Mouse (Mus musculus) liver, embryonic 12.5 days (tissue): ENCODE results near the gene G6pc2. TPM values are rescaled to one million over a fixed set of nuclear protein-coding genes. Genes with fewer than 3 reads are reported as not detected.

Source experiments
- ATAC-seq: fragments of 200-750 bp; cut with Nextera tagmentation; 2 replicates; pipeline ENCODE4 v1.8.0; 2017; ENCODE audit warnings: moderate number of reproducible peaks, mild to moderate bottlenecking, moderate library complexity
- H3K27ac ChIP-seq: fragments of 300-500 bp; sonication (generic); 2 replicates; pipeline ENCODE4 v1.5.1; 2016; ENCODE audit warnings: mild to moderate bottlenecking
- H3K27me3 ChIP-seq: fragments of 300-500 bp; sonication (generic); replicated peaks from 2 replicates; pipeline ENCODE4 v1.6.1; 2016; ENCODE audit warnings: mild to moderate bottlenecking, moderate library complexity
- H3K36me3 ChIP-seq: fragments of 300-500 bp; sonication (generic); 2 replicates; pipeline ENCODE4 v1.6.1; 2016; ENCODE audit warnings: mild to moderate bottlenecking, moderate library complexity
- H3K4me1 ChIP-seq: fragments of 300-500 bp; sonication (generic); 2 replicates; pipeline ENCODE4 v1.6.1; 2016
- H3K4me2 ChIP-seq: fragments of 300-500 bp; sonication (generic); 2 replicates; pipeline ENCODE4 v1.6.1; 2016; ENCODE audit warnings: mild to moderate bottlenecking, moderate library complexity
- H3K4me3 ChIP-seq: fragments of 300-500 bp; sonication (generic); 2 replicates; pipeline ENCODE4 v1.5.1; 2016; ENCODE audit warnings: mild to moderate bottlenecking, moderate library complexity
- H3K9ac ChIP-seq: fragments of 300-500 bp; sonication (generic); 2 replicates; pipeline ENCODE4 v1.6.1; 2016; ENCODE audit warnings: mild to moderate bottlenecking, moderate library complexity
- H3K9me3 ChIP-seq: fragments of 300-500 bp; sonication (generic); replicated peaks from 2 replicates; pipeline ENCODE4 v1.6.1; 2016; ENCODE audit warnings: mild to moderate bottlenecking, moderate library complexity
- WGBS: fragments of 180-500 bp; shearing (Covaris S2); methylation state at CpG from one replicate; pipeline ENCODE4 v1.1.7; 2016; ENCODE audit not compliant: insufficient replicate concordance; 5-methylcytosine and 5-hydroxymethylcytosine counted together
- polyA plus RNA-seq: library from polyadenylated mRNA; unstranded; fragments of >200 nt; fragmentation: Nextera tagmentation; extraction: Ambion mirVana; gene quantifications from 2 replicates; pipeline ENCODE4 v1.2.1, GENCODE M21; 2016

Gene G6pc2
- polyA plus RNA-seq = not detected in 2 replicates

DNA sequence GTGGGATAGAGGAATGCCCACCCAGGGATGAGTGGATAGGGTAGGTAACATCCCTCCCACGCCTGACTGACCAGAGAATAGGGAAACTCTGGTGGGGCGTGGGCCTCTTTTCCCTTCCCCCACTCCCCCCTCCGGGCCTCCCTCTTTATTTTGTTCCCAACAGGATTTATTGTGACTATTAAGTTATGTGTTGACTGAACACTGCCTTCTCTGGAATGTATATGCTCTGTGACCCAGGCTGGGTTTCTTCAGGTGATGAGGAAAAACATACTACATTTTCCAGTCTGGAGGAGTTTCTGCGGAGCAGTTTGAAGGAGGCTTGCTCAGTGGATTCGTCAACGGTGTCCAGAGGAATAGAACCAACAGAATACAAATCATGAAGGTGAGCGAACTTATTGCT lies at the start of gene G6pc2:
Gene G6pc2, plus strand, starts transcription at position 301 of the 400 bp plus-strand sequence.
- H3K4me3 ChIP-seq = no peak within 1 kb of the TSS
- no peaks in the 10 kb centered on the region for H3K36me3 ChIP-seq
- no peak for ATAC-seq
- no peak within 1 kb of the TSS for H3K27ac ChIP-seq
- no peaks in the 10 kb centered on the region for H3K9me3 ChIP-seq
- H3K4me2 ChIP-seq = no peak within 1 kb of the TSS
- H3K9ac ChIP-seq = no peak within 1 kb of the TSS
- peaks cover 3% of the 10 kb centered on the region; the same call in 1 of the 2 replicates for H3K4me1 ChIP-seq
- 72% methylated on average over 7 of the region's 7 CpGs for WGBS
- H3K27me3 ChIP-seq = no peaks in the 10 kb centered on the region

GRCm38 (mm10) chr2:69170395-69171077 lies 40.3 kb upstream of the G6pc2 start:
- WGBS = 67% methylated on average over 9 of the region's 9 CpGs
- no peaks in the 10 kb centered on the region; the same call in 1 of the 2 replicates for H3K36me3 ChIP-seq
- no peak overlapping the region for H3K4me2 ChIP-seq
- no peak overlapping the region for H3K4me3 ChIP-seq
- H3K27ac ChIP-seq = no peak overlapping the region
- no peaks in the 10 kb centered on the region for H3K9me3 ChIP-seq
- no peak overlapping the region for H3K9ac ChIP-seq
- H3K4me1 ChIP-seq = no peaks in the 10 kb centered on the region
- ATAC-seq = no peak
- no peaks in the 10 kb centered on the region for H3K27me3 ChIP-seq

- no peaks in the 10 kb centered on the region for H3K27me3 ChIP-seq
- H3K36me3 ChIP-seq = peaks cover 7% of the 10 kb centered on the region; the same call in 1 of the 2 replicates
- H3K4me1 ChIP-seq = no peaks in the 10 kb centered on the region
- WGBS = 81% methylated on average over 5 of the region's 5 CpGs
- H3K9ac ChIP-seq = no peak overlapping the region
- no peak overlapping the region for H3K27ac ChIP-seq
- ATAC-seq = no peak
- no peak overlapping the region for H3K4me2 ChIP-seq
- H3K4me3 ChIP-seq = no peak overlapping the region
- H3K9me3 ChIP-seq = no peaks in the 10 kb centered on the region
Observed at GRCm38 (mm10) chr2:69175296-69175695, 35.6 kb upstream of the G6pc2 start.

- WGBS = 80% methylated on average over 4 of the region's 4 CpGs
- no peaks in the 10 kb centered on the region for H3K4me1 ChIP-seq
- H3K27ac ChIP-seq = no peak overlapping the region
- H3K27me3 ChIP-seq = no peaks in the 10 kb centered on the region
- no peak overlapping the region for H3K4me2 ChIP-seq
- H3K4me3 ChIP-seq = no peak overlapping the region
- peaks cover 18% of the 10 kb centered on the region for H3K36me3 ChIP-seq
- H3K9ac ChIP-seq = no peak overlapping the region
- ATAC-seq = no peak
- no peaks in the 10 kb centered on the region for H3K9me3 ChIP-seq
Observed at GRCm38 (mm10) chr2:69179721-69180120, 31.2 kb upstream of the G6pc2 start.

DNA sequence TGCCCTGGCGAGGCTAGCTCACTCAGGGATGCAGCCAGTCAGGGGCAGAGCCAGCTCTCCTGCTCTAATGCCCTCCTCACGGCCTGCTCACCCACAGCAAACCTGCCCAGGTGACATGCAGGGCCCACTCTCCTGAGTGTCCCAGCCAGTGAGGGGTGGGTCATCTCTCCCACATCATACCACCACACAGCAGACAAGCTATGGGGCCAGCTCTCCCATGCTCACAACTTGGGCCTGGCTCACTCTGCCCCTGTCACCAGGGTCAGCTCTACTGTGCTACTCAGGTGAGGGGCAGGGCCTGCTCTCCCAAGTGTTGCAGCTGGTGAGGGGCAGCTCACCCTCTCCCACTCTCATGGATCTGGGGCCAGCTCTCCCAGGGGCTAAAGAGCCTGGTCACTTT lies 22.9 kb upstream of the G6pc2 start:
- no peak; the same call in 1 of the 2 replicates for ATAC-seq
- 89% methylated on average over 2 of the region's 2 CpGs for WGBS
- Histone ChIP-seq H3K9me3 (no peaks in the 10 kb centered on the region), H3K4me1 (peaks cover 11% of the 10 kb centered on the region), H3K27ac (no peak overlapping the region), H3K9ac (no peak overlapping the region), H3K4me3 (no peak overlapping the region), H3K4me2 (no peak overlapping the region), H3K36me3 (peaks cover 66% of the 10 kb centered on the region), H3K27me3 (no peaks in the 10 kb centered on the region)

DNA sequence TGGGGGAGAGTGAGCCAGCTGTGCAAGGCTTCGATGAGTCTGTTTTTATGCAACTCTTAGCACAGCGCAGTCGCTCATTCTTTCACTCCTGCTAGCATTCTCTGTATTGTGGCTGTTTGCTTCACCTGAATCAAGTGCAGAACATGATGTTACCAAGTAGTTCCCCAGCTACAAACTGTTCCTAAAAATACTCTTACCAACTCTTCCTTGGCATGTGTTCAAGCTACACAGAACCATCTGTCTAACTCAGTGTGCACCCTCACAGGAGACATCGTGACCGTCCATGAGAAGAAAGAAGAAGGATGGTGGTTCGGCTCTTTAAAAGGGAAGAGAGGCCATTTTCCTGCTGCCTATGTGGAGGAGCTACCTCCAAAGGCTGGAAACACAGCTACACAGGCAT lies 22.1 kb upstream of the G6pc2 start:
- H3K9ac ChIP-seq = no peak overlapping the region
- H3K4me2 ChIP-seq = no peak overlapping the region
- H3K4me3 ChIP-seq = no peak overlapping the region
- H3K27me3 ChIP-seq = no peaks in the 10 kb centered on the region
- 75% methylated on average over 6 of the region's 6 CpGs for WGBS
- H3K36me3 ChIP-seq = peaks cover 71% of the 10 kb centered on the region
- ATAC-seq = no peak
- no peak overlapping the region for H3K27ac ChIP-seq
- H3K9me3 ChIP-seq = no peaks in the 10 kb centered on the region
- peaks cover 11% of the 10 kb centered on the region for H3K4me1 ChIP-seq

- H3K27me3 ChIP-seq = no peaks in the 10 kb centered on the region
- no peak overlapping the region for H3K4me3 ChIP-seq
- peaks cover 11% of the 10 kb centered on the region for H3K4me1 ChIP-seq
- 63% methylated on average over 4 of the region's 4 CpGs for WGBS
- no peak overlapping the region for H3K27ac ChIP-seq
- no peak overlapping the region for H3K4me2 ChIP-seq
- H3K9ac ChIP-seq = no peak overlapping the region
- peaks cover 76% of the 10 kb centered on the region for H3K36me3 ChIP-seq
- ATAC-seq = no peak
- no peaks in the 10 kb centered on the region for H3K9me3 ChIP-seq
Observed at GRCm38 (mm10) chr2:69189222-69189621, 21.7 kb upstream of the G6pc2 start.

DNA sequence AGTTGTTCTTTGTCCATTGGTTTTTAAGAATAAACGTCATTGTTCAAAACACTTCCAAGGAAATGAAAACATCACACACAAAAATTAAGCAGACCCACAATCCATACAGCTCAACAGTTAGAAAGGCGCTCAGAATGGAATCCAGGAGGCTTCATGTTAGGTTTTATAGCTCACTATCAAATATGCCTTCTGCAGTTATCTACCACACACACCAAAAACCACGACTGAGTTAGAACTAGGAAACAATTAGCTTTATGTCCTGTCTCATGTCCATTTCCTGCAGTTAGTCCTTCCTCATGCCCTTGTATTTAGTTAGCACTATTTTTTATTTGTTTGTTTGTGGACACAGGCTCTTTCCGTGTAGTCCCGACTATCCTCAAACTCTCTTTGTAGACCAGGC lies 19.8 kb upstream of the G6pc2 start:
- H3K36me3 ChIP-seq = peaks cover 82% of the 10 kb centered on the region
- no peak for ATAC-seq

DNA sequence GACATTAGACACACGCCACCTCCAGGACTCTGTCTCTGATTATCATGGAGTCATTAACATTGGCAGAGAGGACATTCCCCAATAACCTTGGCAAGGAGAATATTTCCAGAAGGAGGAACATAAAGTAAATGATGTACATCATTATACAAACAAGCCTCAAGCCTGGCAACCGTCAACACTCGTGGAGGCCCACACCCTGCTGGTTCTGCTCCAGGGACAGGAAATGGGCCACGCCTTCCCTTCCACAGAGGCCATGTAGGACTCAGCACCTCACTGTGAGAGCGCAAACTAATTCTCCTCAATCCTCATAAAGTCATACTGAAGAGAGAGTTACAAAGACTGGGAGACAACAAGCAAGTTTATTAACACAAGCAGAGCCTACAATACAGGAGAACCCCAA lies 17.3 kb upstream of the G6pc2 start:
- WGBS = 69% methylated on average over 5 of the region's 5 CpGs
- no peak overlapping the region for H3K4me2 ChIP-seq
- H3K9ac ChIP-seq = no peak overlapping the region
- no peaks in the 10 kb centered on the region for H3K9me3 ChIP-seq
- no peak for ATAC-seq
- peaks cover 84% of the 10 kb centered on the region for H3K36me3 ChIP-seq
- no peak overlapping the region for H3K27ac ChIP-seq
- no peak overlapping the region for H3K4me3 ChIP-seq
- H3K27me3 ChIP-seq = no peaks in the 10 kb centered on the region
- H3K4me1 ChIP-seq = peaks cover 9% of the 10 kb centered on the region

More for the DNA sequence above, 19.8 kb upstream of the G6pc2 start:
- Histone ChIP-seq H3K4me2 (no peak overlapping the region), H3K9me3 (no peaks in the 10 kb centered on the region), H3K4me1 (peaks cover 11% of the 10 kb centered on the region), H3K4me3 (no peak overlapping the region), H3K27me3 (no peaks in the 10 kb centered on the region), H3K9ac (no peak overlapping the region), H3K27ac (no peak overlapping the region)
- 64% methylated on average over 5 of the region's 5 CpGs for WGBS

- H3K9me3 ChIP-seq = no peaks in the 10 kb centered on the region
- ATAC-seq = no peak
- H3K27ac ChIP-seq = peak overlapping the region; percentile 87
- WGBS = 14% methylated on average over 6 of the region's 6 CpGs
- no peaks in the 10 kb centered on the region for H3K27me3 ChIP-seq
- peak overlapping the region; percentile 96 for H3K9ac ChIP-seq
- H3K4me1 ChIP-seq = peaks cover 24% of the 10 kb centered on the region
- H3K4me2 ChIP-seq = peak overlapping the region; percentile 80
- H3K4me3 ChIP-seq = peak overlapping the region; percentile 91
- H3K36me3 ChIP-seq = peaks cover 36% of the 10 kb centered on the region
Observed at GRCm38 (mm10) chr2:69205185-69205584, 5.7 kb upstream of the G6pc2 start.

GRCm38 (mm10) chr2:69205791-69206351 lies 5.0 kb upstream of the G6pc2 start, which contains the start of gene Spc25:
TSS of gene Spc25 (minus strand) at chr2:69206194.
- Histone ChIP-seq H3K4me1 (peaks cover 24% of the 10 kb centered on the region), H3K9me3 (no peaks in the 10 kb centered on the region), H3K27me3 (no peaks in the 10 kb centered on the region), H3K36me3 (peaks cover 33% of the 10 kb centered on the region), H3K9ac (peak within 1 kb of the TSS; percentile 96), H3K4me3 (peak within 1 kb of the TSS; percentile 91), H3K4me2 (peak within 1 kb of the TSS; percentile 80), H3K27ac (peak within 1 kb of the TSS; percentile 87)
- ATAC-seq = peak; percentile 97
- WGBS = 1% methylated on average over 46 of the region's 46 CpGs

- ATAC-seq = peak; percentile 74
- Histone ChIP-seq H3K4me2 (peak overlapping the region; percentile 80), H3K4me3 (peak overlapping the region; percentile 91), H3K4me1 (peaks cover 24% of the 10 kb centered on the region), H3K9ac (peak overlapping the region; percentile 47; the same call in 1 of the 2 replicates), H3K27ac (peak overlapping the region; percentile 74), H3K9me3 (no peaks in the 10 kb centered on the region), H3K36me3 (peaks cover 26% of the 10 kb centered on the region), H3K27me3 (no peaks in the 10 kb centered on the region)
- WGBS = 11% methylated on average over 7 of the region's 7 CpGs
Observed at GRCm38 (mm10) chr2:69206523-69206922, 4.3 kb upstream of the G6pc2 start.
